Mouse (Mus musculus) left cerebral cortex, postnatal 25 days (tissue): ENCODE data around the gene Robo1. TPM values are rescaled to one million over a fixed set of nuclear protein-coding genes. Genes with fewer than 3 reads are reported as not detected.

Experiments used
- DNase-seq, 2 experiments: peaks; one replicate each; pipeline ENCODE4 v3.0.0; 2022; ENCODE audit warnings: low spot score in 2 of 2, mixed read lengths in 1 of 2
- intact Hi-C: fragments of 180-260 bp; cut with DNase I; formaldehyde crosslinking; loops from one replicate; pipeline ENCODE4 v1.15.1; 2025
- total RNA-seq, 2 experiments: library from RNA; stranded (reverse); gene quantifications; 2 replicates each; pipeline ENCODE4 v1.2.3; 2021

Robo1 gene
- total RNA-seq, 2 experiments from 2014 or later = 50.2 to 66.3 TPM

DNA sequence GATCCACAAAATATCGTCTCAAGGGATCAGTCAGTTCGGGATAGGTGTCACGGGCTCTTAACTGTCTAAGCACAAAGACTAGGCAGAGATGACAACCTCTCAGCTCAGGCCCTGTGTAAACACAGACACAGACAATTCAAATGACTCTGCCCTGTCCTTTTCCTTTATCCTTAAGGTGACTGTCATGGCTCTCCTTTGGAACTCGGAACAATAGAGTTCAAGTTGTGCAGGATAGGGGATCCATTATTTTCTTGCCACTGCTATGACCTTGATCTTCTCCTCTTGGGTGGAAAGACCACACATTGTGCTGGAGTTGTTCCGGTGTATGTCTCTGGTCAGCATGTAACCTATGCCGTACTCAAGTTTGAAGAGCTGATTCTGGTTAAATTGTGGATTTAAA lies 395.4 kb downstream of the Robo1 start:
- intact Hi-C loops = no loop called here
- DNase-seq = no peak

GRCm38 (mm10) chr16:72705851-72706250 lies 397.7 kb downstream of the Robo1 start:
- peak in 1 of 2 experiments; percentile 18 for DNase-seq
- intact Hi-C loops = no loop called here

- intact Hi-C loops = no loop called here
Measured at GRCm38 (mm10) chr16:72708526-72708925, 400.4 kb downstream of the Robo1 start.

DNA sequence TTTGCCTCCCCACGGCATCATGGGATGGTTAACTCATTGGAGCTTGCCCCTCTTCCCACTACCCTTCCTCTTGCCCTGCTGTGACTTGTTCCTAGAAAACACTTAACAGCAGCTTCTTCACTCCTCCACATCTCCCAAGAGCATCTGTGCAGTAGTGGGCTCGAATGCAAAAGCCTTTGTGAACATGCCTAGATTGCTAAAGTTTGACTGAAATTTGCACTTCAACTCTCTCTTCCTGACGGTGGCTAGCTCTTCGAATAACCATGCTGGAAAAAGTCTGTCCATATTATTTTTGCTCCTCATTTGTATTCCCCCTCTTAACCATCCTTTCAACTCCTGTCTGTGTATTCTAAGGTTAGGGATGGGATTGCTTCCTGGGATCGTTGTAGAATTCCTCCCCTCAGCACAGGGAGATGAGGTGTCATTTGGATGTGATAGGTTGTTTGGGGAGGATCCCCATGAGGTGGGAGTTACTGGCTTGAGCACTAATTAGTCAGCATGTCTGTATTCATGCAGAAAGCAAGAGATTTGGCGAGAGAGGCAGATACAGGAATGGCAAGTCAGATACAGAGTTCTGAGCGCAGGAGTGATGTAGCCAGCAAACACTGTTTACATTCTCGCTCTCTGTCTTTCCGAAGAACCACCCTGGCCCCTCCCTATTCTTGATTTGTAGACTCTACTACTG lies 409.2 kb downstream of the Robo1 start:
- intact Hi-C loops = no loop called here
- DNase-seq = peak in 1 of 2 experiments; percentile 42

More at GRCm38 (mm10) chr16:72708526-72708925, 400.4 kb downstream of the Robo1 start:
- no peak for DNase-seq

GRCm38 (mm10) chr16:72719063-72719462 lies 411.0 kb downstream of the Robo1 start:
- no peak for DNase-seq
- intact Hi-C loops = no loop called here

DNA sequence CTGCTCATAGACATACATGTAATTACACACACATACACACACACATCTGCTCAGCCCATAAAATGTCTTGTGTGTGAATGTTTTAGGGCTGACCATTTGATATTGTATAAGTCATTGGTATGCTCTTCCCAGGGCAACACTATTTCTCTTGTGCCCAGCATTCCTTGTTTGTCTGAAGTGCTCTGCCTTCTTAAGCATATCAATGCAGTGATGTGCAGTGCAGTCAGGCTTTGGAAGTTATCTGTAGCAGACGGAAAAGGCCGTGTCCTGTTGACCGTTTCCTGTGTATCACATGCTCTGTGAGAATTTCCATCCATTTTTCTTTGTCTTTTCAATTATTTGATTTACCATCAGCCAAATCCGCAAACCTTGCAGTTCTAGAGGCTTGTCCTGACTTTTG lies 412.9 kb downstream of the Robo1 start:
- intact Hi-C loops = no loop called here
- DNase-seq = no peak

GRCm38 (mm10) chr16:72721713-72722481 lies 413.8 kb downstream of the Robo1 start:
- DNase-seq = no peak
- intact Hi-C loops = no loop called here

DNA sequence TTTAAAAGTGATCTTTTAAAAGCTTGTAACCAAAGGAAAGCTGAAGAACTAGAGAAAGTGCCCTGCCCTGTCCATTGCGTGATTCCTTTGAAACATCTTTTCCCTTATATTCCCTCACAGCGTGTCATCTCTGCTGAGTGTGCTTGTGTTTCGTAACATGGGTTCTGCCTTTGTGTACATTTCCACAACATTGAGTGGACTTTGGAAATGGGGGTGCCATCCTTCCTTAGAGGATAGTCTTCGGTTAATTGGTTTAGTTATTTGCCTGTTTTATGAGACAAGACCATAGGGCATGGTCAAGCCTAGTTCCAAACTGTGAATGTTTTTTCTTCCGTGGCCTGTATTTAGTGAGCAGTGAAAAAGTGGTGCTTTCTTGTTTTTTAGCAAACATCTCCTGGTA lies 426.1 kb downstream of the Robo1 start:
- no peak for DNase-seq

GRCm38 (mm10) chr16:72735175-72735574 lies 427.1 kb downstream of the Robo1 start:
- intact Hi-C loops = no loop called here
- DNase-seq = no peak

More for the DNA sequence above, 426.1 kb downstream of the Robo1 start:
- intact Hi-C loops = no loop called here

- no peak for DNase-seq
- intact Hi-C loops = no loop called here
Measured at GRCm38 (mm10) chr16:72735588-72735987, 427.5 kb downstream of the Robo1 start.

DNA sequence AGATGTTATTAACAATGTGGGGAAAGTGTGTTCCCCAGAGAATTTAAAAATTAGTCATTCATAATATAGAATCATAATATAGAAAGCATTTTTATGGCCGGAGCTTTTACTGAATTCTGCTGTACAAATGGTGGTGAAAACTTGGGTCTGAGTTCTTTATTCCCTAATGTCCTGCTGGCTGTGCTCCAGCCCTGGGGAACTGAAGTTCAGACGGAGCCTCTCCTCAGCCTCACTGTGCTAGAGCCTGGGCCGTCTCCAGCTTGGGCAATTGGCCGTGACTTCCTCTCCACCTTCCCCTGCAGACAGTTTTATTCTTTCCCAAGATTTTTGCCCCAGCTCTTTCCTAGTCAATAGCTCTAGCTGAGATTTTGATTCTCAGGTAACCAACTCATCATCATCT lies 429.0 kb downstream of the Robo1 start:
- intact Hi-C loops = no loop called here
- no peak for DNase-seq

DNA sequence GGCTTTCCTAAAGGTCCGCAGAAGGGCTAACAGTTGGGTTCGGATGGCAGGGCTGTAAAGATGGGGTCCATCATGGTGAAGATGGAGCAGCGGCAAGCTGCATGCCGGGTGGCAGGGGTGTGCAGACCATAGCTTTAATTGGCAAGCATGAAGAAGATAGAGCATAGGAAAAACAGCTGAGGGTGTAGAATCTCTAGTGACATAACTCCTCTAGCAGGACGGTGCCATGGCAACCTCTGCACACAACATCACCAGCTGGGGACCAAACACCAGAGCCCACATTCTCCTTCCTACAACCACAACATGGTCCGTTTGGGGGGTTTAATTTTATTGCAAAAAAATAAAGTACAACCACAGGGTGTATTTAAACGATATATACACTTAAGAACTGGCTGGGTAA lies 432.1 kb downstream of the Robo1 start:
- peak in 1 of 2 experiments; percentile 30 for DNase-seq

GRCm38 (mm10) chr16:72747696-72748095 lies 439.6 kb downstream of the Robo1 start:
- no peak for DNase-seq
- intact Hi-C loops = no loop called here

More for the DNA sequence above, 432.1 kb downstream of the Robo1 start:
- intact Hi-C loops = no loop called here

GRCm38 (mm10) chr16:72765128-72765913 lies 457.2 kb downstream of the Robo1 start:
- intact Hi-C loops = no loop called here
- DNase-seq = no peak

DNA sequence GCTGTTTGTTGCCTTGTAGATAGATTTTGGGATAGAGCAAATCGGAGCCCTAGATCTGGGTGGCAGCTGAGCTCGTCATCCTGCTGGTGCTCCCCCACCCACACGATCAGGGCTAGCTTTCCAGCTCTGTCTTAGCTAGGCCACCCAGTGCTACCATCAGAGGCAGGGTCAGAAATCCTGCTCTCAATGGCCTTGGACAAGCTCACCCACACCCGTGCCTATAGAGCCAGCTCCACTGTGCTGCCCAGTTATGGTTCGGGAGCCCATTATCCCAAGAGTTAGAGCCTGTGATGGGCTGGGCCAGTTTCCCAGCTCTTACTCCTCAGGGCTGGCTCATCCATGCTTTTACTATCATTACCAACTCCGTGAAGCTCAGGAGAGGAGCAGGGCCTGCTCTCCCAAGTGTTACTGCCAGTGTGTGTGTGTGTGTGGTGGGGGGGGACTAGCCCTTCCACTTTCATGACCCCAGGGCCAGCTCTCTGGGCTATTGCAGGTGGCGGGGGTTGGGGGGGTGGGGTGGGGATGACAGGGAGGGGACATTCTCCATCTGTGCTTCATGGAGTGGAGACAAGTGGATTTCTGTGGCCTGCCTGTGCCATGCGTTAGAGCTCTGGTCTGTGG lies 461.2 kb downstream of the Robo1 start:
- no peak for DNase-seq
- intact Hi-C loops = no loop called here

DNA sequence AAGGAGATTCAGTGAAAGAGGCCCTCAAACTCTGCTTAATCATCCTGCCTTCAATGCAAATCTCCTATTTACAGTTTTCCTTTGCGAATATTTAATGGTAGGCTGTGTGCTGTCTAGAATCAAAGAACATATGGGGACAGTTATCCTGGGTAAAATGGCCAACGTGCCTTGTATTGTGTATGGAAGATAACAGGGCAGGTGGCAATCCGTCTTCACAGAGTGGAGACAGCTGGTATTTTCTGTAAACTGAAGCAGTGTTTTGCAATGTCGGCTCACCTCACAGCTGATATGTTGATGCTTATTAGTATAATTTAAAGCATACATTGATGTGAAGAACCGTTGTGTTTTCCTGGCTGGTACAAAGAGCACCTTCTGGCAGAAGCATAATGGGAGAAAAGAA lies 464.2 kb downstream of the Robo1 start:
- intact Hi-C loops = no loop called here
- DNase-seq = no peak

DNA sequence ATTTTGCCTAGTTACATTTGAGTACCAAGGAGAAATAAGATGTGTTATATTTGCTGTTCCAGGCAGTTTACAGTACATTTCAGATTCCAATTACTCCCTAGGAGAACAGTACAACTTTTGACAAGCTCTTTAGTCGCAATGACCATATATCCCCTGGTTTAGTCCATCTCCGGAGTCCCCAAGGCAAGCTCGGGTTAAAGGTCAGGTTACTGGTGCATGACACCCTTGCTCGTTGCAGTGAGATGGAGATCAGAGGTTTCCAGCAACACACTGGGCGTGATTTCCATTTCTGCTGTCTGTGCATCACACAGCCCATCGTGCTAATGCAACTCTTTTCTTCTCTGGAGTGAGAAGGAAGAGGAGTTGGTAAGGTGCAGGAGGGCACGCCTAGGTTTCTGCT lies 464.9 kb downstream of the Robo1 start:
- intact Hi-C loops = no loop called here
- no peak for DNase-seq

DNA sequence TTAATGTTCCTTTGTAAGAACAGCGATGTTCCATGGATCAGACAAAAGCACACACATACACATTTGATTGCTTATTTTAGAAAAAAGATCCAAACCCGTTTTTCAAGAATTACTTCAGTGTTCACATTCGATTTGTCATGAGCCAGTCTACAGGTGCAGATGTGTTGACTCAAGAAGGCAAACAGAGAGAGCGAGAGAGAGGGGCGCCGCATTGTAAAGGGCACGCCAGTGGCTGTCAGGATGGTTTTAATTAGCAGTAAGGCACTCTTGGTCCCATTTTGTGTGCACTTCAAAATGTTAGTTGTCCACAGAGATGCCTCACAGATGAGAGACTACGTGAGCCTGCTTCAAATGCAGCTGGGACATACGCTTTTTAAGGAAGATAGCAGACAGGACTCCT lies 470.4 kb downstream of the Robo1 start:
- intact Hi-C loops = no loop called here
- no peak for DNase-seq

GRCm38 (mm10) chr16:72782171-72782570 lies 474.1 kb downstream of the Robo1 start:
- intact Hi-C loops = no loop called here
- DNase-seq = no peak

GRCm38 (mm10) chr16:72786079-72786478 lies 478.0 kb downstream of the Robo1 start:
- no peak for DNase-seq
- intact Hi-C loops = no loop called here
